ENCODE assay signal across 20 mouse cellular contexts in the genomic region with DNA sequence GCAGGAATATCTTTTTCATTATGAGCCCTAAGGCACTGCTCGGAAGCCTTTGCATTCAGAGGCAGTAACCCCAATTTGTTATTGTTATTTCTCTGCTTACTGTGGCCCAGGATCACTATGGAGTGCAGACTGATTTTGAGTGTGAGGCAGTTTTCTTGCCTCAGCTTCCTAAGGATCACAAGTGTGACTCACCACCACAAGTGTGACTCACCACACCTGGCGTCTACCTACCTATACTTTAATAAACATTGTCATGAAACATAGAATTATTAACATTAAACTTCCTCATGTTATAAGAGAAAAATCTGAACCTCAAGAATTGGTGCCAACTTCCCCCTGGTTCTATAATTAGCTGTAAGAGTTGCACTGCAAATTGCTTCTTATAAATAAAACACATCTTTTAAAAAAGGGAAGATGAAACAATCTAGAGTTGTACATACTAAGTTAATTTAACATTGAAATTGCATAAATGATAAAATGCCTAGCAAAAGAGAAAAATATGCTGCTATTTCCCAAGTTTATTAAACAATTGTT. TPM values are rescaled to one million over a fixed set of nuclear protein-coding genes. Genes with fewer than 3 reads are reported as not detected.
"Had no signal": no experiment of that assay in that cellular context is flagged by ENCODE, and none has a peak within 500 bp of the region (broad histone marks: within the 10 kb centered on the region; RNA-seq: fewer than 3 reads in every experiment).

No protein-coding gene starts in this region.

- H3K4me3 ChIP-seq: lung, embryonic 15.5 days; megakaryocyte, embryonic 14.5 days; midbrain, embryonic 13.5 days; midbrain, embryonic 15.5 days; neural tube, embryonic 12.5 days; stomach, embryonic 15.5 days had no signal

- H3K27me3 ChIP-seq: lung, embryonic 15.5 days; midbrain, embryonic 13.5 days; midbrain, embryonic 15.5 days; neural tube, embryonic 12.5 days; stomach, embryonic 15.5 days had no signal

- H3K9ac ChIP-seq: lung, embryonic 15.5 days; midbrain, embryonic 13.5 days; midbrain, embryonic 15.5 days; neural tube, embryonic 12.5 days; stomach, embryonic 15.5 days had no signal

- H3K4me2 ChIP-seq: lung, embryonic 15.5 days; midbrain, embryonic 11.5 days; midbrain, embryonic 13.5 days; midbrain, embryonic 15.5 days; neural tube, embryonic 12.5 days; stomach, embryonic 15.5 days had no signal

- ATAC-seq: lung, postnatal 0 days; midbrain, embryonic 13.5 days; midbrain, embryonic 15.5 days had no signal

- H3K27ac ChIP-seq: lung, embryonic 15.5 days; macrophage; midbrain, embryonic 13.5 days; midbrain, embryonic 15.5 days; neural tube, embryonic 12.5 days; stomach, embryonic 15.5 days; stomach, postnatal 0 days had no signal

- H3K9me3 ChIP-seq: lung, embryonic 15.5 days; megakaryocyte, embryonic 14.5 days; midbrain, embryonic 13.5 days; midbrain, embryonic 15.5 days; neural tube, embryonic 12.5 days; stomach, embryonic 15.5 days had no signal

- DNase-seq: lung, adult 2 months; lung, postnatal 14 days; lung, postnatal 36 days; right cerebral cortex, postnatal 14 days; thymus, adult 18-20 months; thymus, postnatal 14 days; thymus, postnatal 36 days had no signal

- H3K4me1 ChIP-seq: midbrain, embryonic 13.5 days; midbrain, embryonic 15.5 days; neural tube, embryonic 12.5 days; stomach, embryonic 15.5 days had no signal

- H3K36me3 ChIP-seq: lung, embryonic 15.5 days; midbrain, embryonic 13.5 days; midbrain, embryonic 15.5 days; neural tube, embryonic 12.5 days; stomach, embryonic 15.5 days had no signal

RNA-seq across cellular contexts. Expression of gene Cdkn2b, which starts 52.4 kb away (rescaled TPM):
- total RNA-seq: megakaryocyte progenitor cell, adult 5-6 weeks; monocyte, adult 5-6 weeks; neutrophil, adult 5-6 weeks had no signal
- polyA plus RNA-seq: midbrain, embryonic 11.5 days had no signal
